Mouse (Mus musculus) spleen, postnatal 4 days (tissue): ENCODE measurements around the gene Hyal3.

Experiments
- DNase-seq, 2 experiments: peaks; one replicate each; pipeline ENCODE4 v3.0.0; 2022; ENCODE audit warnings: low spot score in 2 of 2

Gene Hyal3

DNA sequence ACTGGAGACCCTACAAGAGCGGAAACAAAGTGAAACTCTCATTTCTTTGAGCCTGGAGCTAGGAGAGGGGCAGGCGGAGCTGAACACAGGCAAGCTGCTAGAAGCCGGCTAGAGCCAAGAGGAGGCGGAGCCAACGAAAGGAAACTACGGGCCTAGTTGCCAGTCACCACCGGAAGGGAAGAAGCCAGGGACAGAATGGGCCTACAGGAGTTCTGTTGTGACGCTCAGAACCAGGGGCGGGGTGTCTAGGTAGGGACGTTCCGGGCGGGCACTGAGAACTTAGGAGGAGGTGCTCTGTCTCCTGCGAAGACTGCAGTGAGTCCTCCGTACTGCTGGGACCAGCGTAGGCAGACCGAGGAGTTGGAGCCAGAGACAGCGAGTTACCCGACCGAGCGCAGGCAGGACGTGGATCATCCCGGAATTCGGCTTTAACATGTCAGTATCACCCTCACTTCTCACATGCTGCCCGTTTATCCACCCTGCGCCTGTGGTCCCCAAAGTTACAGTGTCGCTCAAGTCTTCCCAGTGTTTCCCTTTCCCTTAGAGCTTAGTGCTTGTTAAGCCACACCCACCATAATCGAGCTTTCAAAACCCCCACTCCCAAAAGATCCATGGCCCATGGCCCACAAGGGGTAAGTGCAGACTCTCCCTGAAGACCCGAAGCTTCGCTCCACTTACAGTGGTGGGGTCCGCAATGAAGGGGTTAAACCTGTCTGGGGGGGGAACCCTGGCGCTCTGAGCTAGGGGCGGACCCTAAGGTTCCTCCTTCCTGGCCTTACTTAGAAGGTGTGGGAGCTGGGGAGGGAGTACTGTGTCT, at the start of gene Hyal3:
Hyal3 (plus strand) TSS at position 318 of the 817 bp plus-strand sequence.
- DNase-seq: peak; percentile 85 to 88

DNA sequence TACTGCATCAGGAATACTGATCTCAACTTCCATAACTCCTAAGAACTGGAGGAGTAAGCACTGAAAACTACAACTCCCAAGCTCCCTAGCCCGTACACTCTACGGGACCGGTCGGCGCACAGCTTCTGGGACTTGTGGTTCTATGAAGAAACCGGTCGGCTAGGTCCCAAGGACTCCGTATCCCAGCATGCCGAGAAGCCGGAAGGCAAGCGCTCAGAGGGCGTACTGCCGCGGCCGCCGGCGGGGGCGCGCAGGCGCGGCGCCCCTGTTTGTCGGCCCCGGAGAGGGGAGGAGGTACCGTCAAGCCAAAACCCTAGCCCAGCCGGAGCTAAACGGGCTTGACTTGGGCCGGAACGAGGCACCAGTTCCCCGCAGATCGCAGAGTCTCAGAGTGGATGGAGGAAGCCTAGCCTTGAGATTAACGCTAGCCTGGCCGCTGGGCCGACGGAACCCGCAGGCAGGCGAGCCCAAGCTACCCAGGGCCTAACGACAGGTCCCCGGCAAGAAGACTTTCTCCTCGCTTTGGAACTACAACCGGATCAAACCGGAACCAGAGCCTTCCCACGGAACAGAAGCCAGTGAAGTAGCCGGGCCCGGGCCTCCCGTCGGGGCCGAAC, 46.7 kb upstream of the Hyal3 start, which contains the start of gene Tmem115:
Tmem115 (plus strand) TSS at position 155 of the 617 bp plus-strand sequence.
- peak; percentile 87 to 91 for DNase-seq

DNA sequence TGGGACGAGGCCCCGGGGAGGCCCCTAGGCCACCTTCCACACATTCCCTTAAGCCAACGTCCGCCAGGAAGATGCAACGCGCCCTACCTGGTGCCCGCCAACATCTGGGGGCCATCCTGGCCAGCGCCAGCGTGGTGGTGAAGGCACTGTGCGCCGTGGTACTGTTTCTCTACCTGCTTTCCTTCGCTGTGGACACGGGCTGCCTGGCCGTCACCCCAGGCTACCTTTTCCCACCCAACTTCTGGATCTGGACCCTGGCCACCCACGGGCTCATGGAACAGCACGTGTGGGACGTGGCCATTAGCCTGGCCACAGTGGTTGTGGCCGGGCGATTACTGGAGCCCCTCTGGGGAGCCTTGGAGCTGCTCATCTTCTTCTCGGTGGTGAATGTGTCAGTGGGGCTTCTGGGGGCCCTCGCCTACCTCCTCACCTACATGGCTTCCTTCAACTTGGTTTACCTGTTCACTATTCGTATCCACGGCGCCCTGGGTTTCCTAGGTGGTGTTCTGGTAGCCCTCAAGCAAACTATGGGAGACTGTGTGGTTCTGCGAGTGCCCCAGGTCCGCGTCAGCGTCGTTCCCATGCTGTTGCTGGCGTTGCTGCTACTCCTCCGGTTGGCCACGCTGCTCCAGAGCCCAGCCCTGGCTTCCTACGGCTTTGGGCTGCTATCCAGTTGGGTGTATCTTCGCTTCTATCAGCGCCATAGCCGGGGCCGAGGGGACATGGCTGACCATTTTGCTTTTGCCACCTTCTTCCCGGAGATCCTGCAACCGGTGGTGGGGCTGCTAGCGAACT, 46.0 kb upstream of the Hyal3 start:
- DNase-seq: peak; percentile 40 to 75

DNA sequence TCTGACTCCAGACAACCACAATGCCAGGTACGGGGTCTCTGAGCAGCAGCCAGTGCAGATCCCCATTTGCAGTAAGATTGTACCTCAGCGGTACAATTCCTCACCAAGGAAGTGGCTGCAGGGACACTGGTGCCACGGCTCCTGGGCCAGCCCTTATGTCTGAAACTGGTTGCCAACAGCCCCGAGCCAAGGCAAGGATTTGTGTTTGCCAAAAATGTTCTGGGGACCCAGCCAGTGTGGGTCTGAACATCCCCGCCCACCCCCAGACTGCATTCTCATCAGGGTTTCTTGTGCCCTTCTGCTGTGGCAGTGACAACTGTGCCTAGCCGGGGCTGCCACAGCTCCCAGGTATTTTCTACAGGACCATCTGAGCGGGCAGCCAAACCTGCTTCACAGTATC, 42.4 kb upstream of the Hyal3 start:
- no peak for DNase-seq

DNA sequence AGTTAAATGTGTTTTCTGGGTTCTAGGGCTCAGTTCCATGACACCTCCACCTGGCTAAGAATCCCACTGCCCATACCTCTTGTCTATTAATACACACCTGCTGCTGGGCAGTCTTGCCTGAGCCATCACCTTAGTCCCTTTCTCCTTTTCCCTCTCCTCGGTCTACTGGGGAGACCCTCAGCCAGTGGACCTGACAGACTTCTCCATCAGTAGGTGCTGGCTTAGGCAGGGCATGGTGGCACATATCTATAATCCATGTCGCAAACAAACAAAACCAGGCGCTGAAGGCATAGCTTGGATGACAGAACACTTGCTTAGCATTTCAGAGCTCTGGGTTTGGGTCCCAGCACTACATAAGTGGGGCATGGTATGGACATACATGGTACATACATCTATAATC, 41.9 kb upstream of the Hyal3 start:
- DNase-seq: no peak

DNA sequence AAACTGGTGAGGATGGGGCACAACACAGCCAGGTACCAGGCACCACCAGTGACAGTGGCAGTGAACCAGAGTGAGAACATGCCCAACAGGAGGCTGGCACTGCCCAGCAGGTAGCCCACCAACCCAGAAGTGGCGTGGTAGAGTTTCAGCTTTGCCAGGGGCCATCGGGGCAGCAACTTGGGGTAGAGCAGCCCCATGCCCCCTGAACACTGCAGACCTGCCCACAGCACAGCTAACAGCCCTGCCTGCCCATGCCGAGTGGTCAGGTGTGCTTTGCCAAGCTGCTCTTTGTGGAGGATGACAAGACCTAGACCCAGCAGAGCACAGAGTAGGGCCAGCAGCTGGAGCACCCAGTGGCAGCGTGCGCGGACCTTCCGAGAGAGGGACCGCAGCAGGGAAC, 40.7 kb upstream of the Hyal3 start:
- DNase-seq: no peak

DNA sequence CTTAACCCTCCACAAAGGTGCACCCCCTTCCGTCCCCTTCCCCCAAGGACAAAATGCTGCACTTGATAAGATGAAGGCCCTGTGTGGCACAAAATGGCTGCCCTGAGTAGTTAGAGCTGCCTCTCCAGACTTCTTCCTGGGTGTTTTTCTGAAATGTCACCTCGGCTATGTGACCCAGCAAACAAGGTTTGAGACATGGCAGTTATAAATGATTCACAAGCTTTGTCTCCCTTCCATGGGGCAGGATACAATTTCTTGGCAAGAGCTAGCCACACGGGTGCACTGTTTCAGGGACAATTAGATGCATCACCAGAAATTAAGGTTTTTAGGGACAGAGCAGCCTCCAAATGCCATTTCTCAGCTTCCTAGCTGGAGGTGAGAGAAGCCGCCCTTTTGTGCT, 40.2 kb upstream of the Hyal3 start:
- DNase-seq: no peak

DNA sequence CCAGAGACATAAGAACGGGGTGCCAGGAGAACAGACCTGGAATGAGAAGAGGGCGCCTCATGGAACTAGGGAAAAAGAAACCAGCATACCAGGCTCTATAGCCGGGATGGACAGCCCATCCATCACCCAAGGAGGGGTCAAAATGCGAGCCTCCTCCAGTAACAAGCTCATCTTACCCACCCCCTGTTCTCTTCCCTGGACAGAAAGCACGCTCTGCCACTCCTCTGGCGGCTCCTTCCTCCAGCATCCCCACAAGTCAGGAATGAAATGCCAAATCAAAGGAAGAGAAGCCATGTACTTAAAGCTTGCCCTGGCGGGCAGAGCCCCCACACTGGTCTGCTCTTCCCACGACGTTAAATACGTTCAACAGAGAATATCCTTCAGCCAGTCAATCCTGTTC, 39.6 kb upstream of the Hyal3 start:
- no peak for DNase-seq

DNA sequence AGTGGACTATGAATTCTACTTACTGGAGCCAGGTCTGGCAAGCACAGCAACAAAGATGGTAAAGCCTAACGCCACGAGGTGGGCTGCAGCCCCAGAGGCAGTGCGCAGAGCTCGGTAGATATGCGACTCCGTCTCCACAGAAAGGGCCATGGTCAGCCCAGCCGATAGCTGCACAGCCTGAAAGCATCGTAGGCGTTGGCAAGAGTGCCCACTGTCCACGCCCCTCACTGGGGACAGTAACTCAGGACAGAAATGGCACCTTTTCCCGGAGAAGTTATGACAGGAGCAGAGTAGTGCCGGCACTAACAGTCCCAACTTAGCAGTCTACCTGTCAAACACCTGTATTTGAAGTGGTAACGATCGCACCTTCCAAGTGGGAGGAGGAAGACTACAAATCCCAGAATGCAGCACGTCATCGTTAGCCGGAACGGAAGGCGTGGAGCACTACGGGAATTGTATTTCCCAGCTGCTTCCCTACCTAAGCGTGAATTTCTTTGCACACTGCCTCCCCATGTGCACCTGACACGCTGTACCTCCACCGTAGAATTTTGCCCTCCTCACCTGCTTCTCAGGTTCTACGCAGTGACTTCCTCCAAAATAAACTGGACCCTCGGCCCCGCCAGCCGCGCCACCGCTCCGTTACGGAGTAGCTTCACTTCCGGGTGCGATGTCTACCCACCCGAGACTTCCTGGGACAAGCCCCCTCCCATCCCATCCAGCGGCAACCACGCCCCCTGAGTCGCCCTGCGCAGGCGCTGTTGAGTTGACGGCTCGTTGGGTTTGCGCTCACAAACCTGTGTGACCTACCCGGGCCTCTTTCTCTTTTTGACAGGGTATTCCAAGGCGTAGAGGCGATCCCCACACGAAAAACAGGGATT, 38.9 kb upstream of the Hyal3 start, which contains the start of the genes Cyb561d2 and Nprl2:
Cyb561d2 (minus strand) TSS at position 720 of the 878 bp plus-strand sequence.
Nprl2 (plus strand) TSS at position 753 of the 878 bp plus-strand sequence.
- DNase-seq: peak; percentile 89 to 92

DNA sequence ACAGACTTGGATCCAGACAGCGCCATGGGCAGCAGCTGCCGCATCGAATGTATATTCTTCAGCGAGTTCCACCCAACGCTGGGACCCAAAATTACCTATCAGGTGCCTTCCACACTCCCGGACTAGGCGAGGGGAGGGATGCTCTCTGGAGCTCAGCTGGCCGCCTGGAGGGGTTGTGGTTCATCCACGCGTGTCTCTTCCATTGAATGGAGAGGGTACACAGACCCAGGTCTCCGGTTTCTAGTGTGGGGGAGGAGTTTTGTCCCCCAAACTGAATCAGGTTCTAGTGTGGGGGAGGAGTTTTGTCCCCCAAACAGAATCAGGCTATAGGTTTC, 38.3 kb upstream of the Hyal3 start:
- no peak for DNase-seq

DNA sequence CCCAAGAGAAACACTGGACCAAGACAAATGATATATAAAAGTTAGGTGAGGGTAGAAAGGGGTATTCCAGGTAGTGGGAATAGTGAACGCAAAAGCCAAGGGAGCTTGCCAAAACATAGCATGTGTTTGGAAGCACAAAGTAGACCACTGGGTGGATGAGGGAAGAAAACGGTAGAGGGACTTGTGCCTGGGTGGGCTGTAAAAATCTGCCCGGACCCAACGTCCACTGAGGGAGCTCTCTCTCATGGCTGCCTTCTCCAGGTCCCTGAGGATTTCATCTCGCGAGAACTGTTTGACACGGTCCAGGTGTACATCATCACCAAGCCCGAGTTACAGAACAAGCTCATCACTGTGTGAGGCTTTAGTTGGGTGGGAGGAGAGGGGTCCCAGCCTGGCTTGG, 37.9 kb upstream of the Hyal3 start:
- no peak for DNase-seq

DNA sequence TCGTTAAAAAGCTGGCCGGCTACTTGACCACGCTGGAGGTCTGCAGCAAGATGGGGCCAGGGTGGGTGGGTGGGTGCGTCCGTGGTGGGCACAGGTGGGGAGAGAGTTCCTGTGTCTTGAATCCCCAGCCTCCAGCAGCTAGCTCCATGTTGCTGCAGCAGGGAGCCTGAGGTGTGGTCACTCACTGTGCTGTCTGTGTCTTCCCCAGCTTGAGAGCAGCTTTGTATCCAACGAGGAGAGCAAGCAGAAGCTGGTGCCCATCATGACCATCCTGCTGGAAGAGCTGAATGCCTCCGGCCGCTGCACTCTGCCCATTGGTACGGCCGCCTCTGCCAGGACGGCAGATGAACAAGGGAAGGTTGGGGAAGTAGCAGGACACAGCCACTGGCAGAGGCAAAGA, 37.3 kb upstream of the Hyal3 start:
- no peak for DNase-seq

DNA sequence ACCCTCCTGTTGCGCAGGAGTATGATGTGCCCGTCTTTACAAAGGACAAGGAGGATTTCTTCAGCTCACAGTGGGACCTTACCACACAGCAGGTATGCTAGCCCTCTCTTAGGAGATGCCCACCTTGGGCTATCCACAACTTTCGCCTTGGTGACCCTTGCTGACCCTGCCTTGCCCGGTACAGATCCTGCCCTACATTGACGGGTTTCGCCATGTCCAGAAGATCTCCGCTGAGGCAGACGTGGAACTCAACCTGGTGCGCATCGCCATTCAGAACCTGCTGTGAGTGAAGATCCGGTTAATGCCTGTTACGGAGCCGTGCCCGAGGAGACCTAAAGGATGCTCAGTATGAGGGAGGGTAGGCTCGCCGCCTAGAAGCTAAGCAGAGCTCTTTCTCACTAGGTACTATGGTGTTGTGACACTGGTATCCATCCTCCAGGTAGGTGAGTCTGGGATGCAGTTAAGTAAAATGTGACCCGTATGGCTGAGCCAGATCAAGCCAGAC, 36.4 kb upstream of the Hyal3 start:
- DNase-seq: no peak

DNA sequence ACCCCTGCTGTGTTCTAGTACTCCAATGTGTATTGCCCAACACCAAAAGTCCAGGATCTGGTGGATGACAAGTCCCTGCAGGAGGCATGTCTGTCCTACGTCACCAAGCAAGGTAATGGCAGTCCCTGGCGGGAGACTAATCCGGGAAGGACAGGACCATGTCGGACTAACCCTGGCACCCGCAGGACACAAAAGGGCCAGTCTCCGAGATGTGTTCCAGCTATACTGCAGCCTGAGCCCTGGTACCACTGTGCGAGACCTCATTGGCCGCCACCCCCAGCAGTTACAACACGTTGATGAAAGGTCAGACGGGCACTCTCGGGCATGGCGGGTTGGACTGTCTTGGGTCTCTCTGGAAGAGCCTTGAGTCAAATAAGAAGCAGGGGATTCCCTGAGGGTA, 35.9 kb upstream of the Hyal3 start:
- no peak for DNase-seq

DNA sequence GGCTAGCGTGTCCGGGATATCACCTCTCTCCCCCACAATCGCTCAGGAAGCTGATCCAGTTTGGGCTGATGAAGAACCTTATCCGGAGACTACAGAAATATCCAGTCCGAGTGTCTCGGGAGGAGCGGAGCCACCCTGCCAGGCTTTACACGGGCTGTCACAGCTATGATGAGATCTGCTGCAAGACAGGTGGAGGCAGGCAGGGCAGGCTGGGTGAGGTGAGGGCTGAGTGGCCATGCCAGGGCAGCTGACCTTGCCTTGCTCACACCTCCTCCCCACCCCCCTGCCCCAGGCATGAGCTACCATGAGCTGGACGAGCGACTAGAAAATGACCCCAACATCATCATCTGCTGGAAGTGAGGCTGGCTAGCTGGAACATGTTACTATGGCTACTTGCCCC, 35.4 kb upstream of the Hyal3 start:
- DNase-seq: no peak

DNA sequence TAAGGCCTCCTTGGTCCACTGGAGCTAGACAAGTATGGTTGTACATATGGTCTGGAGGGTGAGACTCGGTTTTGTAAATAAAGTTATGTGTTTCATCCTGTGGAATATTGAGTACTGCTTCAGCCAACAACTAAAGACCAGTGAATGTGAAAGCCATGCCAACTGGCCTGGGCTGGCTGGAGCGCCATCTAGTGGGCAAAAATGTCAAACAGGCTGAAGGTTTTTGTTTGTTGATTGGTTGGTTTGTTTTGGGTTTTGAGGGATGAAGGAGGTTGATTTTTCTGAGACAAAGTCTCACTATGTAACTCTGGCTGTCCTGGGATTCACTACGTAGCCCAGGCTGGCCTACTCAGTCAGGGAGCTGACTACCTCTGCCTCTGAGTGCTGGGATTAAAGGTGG, 35.0 kb upstream of the Hyal3 start:
- DNase-seq: peak; percentile 79 to 95

DNA sequence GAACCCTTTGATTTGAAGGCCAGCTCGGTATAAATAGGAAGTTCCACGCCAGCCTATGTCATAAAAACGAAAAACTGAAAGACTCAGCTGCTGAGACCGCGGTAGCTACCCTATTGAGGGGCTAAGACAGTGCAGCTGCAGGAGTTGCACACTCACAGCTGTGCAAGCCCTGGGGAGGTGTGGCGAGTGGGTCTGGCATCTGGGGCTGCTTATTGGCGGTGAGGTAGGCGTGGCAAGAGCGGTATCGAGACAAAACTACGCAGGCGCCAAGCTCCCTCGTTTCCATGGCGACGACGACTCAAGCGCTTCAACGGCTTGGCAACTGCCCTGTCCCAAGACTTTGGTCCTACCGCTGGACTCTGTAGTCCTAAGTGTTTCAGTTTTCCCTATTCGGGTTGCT, 33.6 kb upstream of the Hyal3 start, which contains the start of gene Zmynd10:
Zmynd10 (plus strand) TSS at position 273 of the 400 bp plus-strand sequence.
- DNase-seq: peak; percentile 85 to 90

DNA sequence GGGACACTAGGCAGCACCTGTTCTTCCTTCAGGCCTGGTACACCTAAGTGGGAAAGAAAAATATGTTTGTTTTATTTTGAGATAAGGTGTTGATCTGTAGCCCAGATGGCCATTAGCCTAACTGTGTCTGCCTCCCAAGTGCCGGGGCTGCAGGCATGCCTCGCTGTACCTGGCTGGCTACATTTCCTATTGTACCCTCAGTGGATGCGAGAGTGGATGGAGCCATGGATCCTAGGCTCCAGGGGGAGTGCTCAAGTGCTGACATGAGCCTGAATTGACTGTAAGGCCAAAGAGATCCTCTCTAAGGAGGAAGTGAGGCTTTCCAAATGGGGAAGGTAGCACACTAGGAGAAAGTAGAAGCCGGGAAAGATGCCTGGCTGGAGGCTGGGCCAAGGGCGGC, 32.7 kb upstream of the Hyal3 start:
- no peak for DNase-seq

DNA sequence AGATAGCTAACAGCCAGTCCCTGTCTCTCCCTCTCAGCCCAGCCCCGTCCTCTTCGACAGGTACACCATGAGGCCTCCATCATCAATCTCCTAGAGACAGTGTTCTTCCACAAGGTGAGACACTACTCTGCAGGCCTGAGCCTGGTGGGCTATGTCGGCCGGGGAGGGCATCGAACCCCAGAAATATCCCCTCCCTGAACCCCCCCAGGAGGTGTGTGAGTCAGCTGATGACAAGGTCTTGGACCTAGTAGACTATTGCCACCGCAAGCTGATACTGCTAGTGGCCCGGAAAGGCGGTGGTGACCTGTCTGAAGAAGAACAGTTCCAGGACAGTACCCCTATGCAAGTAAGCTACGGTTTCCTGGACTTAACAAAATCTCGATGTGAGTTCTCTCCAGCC, 31.8 kb upstream of the Hyal3 start:
- DNase-seq: no peak

DNA sequence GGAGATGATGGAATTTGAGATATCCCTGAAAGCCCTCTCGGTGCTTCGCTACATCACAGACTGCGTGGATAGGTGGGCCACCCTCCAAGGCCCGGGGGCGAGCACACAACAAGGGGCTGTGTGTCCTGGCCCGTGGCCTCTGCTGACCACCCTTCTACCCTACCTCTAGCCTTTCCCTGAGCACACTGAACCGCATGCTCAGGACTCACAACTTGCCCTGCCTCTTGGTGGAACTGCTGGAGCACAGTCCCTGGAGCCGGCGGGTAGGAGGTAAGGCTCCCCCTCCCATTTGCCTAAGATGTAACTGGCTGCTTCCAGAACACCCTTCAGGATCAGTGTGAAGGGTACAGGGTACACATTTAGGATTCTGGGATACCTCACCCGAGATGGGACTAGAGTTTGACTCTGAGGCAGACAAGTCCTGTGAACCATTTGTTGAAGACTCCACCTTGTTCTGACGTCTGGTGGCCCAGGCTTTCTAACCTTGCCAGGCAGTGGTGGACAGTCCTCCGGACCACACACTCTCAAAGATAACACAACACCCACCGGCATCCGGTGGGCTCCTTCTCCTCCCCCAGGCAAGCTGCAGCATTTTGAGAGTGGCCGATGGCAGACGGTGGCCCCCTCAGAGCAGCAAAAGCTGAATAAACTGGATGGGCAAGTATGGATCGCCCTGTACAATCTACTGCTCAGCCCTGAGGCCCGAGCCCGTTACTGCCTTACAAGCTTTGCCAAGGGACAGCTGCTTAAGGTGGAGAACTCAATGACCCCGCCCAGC, 31.1 kb upstream of the Hyal3 start:
- DNase-seq: no peak
